Mouse (Mus musculus): ENCODE results near the gene Pacsin3. TPM values are rescaled to one million over a fixed set of nuclear protein-coding genes. Genes with fewer than 3 reads are reported as not detected.

Gene Pacsin3
- polyA plus RNA-seq, 1 experiment from 2014 or later = 25.1 TPM

DNA sequence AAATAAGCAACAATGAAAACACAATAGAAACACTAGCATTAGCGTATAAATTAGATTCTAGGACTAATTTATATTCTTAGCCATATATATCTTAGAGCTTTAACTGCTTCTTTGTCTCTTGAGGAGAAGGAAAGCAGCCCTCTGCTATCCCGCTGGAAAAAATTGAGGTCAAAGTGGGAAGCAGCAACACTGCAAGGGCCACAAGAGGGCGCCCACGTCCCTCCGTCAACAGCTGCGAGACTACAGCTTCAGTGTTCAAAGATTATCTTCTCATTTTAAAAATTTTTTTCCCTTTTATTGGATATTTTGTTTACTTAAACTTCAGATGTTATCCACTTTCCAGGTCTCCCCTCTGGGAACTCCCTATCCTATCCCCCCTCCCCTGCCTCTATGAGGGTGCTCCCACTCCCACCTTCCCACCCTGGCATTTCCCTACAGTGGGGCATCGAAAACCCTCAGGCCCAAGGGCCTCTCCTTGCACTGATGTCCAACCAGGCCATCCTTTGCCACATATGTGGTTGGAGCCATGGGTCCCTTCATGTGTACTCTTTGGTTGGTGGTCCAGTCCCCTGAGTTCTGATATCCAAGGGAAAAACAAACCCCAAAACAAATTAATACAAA lies 30.2 kb downstream of the Pacsin3 start:
- H3K9me3 ChIP-seq (ENCODE audit: control insufficient read depth, low read length) = no peaks in the 10 kb centered on the region
- no peak overlapping the region for H3K27ac ChIP-seq (ENCODE audit: low read depth)
- ATAC-seq (replicated peaks; ENCODE audit: low FRiP score, low TSS enrichment, low read depth) (no peak; the same call in 1 of the 2 replicates), DNase-seq (ENCODE audit: low spot score) (peak; percentile 92)
- H3K4me1 ChIP-seq (replicated peaks; ENCODE audit: control insufficient read depth, insufficient read depth, low read length) = peaks cover 3% of the 10 kb centered on the region; the same call in 1 of the 2 replicates
- no peak overlapping the region for H3K9ac ChIP-seq (ENCODE audit: low read length)
- no peak overlapping the region for H3K4me2 ChIP-seq (ENCODE audit: low read length)
- WGBS = 16% methylated on average over 7 of the region's 7 CpGs
- H3K36me3 ChIP-seq (ENCODE audit: control insufficient read depth, insufficient read depth, low read length) = no peaks in the 10 kb centered on the region
- H3K4me3 ChIP-seq (ENCODE audit: low read depth, low read length) = no peak overlapping the region
- H3K27me3 ChIP-seq (replicated peaks; ENCODE audit: control insufficient read depth, insufficient read depth, low read length) = no peaks in the 10 kb centered on the region

DNA sequence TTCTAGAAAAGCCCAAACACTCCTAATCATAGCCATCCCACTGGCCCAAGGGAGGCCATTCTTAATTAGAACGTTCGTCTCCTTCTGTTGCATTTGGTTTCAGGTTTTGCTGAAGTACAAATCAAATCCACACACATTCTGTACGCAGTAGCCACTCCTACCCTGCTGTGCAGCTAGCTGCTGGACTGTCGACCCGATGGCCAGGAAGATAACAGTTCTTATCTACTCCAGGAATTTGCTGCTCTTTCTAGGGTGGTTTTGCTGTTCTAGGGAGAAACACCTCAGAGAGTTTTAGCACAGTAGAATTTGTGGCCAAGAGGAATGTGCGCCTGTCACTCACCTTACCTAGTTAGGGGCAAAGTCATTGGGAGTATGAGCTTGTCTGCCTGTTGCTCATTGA lies 31.8 kb downstream of the Pacsin3 start:
- Histone ChIP-seq H3K4me2 (ENCODE audit: low read length) (no peak overlapping the region), H3K27ac (ENCODE audit: low read depth) (no peak overlapping the region), H3K36me3 (ENCODE audit: control insufficient read depth, insufficient read depth, low read length) (no peaks in the 10 kb centered on the region), H3K9me3 (ENCODE audit: control insufficient read depth, low read length) (no peaks in the 10 kb centered on the region), H3K27me3 (replicated peaks; ENCODE audit: control insufficient read depth, insufficient read depth, low read length) (no peaks in the 10 kb centered on the region), H3K9ac (ENCODE audit: low read length) (no peak overlapping the region), H3K4me3 (ENCODE audit: low read depth, low read length) (no peak overlapping the region), H3K4me1 (replicated peaks; ENCODE audit: control insufficient read depth, insufficient read depth, low read length) (peaks cover 6% of the 10 kb centered on the region; the same call in 1 of the 2 replicates)
- WGBS = 43% methylated on average over 6 of the region's 6 CpGs
- ATAC-seq (replicated peaks; ENCODE audit: low FRiP score, low TSS enrichment, low read depth) = no peak
- no peak for DNase-seq (ENCODE audit: low spot score)

DNA sequence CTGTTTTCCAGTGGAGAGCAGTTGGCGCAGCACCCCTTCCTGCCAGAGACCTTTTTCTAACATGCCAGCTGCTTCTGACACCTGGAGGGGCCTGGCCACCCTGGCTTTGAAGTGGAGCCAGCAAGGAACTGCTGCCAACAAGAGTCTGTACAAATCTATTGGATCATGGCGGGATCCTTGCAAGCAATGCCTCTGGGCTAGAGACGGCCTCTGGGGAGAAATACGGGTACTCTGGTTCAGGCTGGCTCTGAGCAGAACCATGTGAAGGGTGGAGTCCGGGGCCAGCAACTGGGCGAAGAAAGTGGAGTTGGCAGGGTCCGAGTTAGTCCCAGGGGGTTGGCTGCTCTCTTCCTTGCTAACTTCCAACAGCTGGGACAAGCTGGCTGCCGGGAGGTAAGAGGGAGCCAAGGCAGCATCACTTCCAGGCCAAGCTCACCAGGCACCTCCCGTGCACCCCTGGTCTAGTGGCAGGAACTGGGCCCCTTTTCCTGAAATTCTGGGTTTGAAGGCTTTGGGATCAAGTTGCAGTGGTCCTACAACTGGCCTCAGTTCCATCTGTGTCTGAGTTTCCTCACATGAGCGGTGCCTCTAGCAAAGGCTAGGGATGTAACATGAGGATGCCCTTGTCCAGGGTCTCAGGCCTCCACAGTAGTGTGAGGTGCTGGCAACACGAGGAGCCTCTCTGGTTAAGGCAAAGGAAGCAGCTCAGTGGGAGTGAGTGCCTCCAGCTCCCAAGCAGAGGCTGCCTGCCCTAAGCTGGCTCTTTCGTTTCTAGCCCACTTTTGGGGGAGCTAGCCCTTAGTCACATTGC lies 35.6 kb downstream of the Pacsin3 start:
- Histone ChIP-seq H3K27me3 (replicated peaks; ENCODE audit: control insufficient read depth, insufficient read depth, low read length) (no peaks in the 10 kb centered on the region), H3K4me3 (ENCODE audit: low read depth, low read length) (no peak overlapping the region), H3K36me3 (ENCODE audit: control insufficient read depth, insufficient read depth, low read length) (no peaks in the 10 kb centered on the region), H3K4me2 (ENCODE audit: low read length) (no peak overlapping the region), H3K4me1 (replicated peaks; ENCODE audit: control insufficient read depth, insufficient read depth, low read length) (peaks cover 3% of the 10 kb centered on the region; the same call in 1 of the 2 replicates), H3K9me3 (ENCODE audit: control insufficient read depth, low read length) (no peaks in the 10 kb centered on the region), H3K9ac (ENCODE audit: low read length) (no peak overlapping the region), H3K27ac (ENCODE audit: low read depth) (no peak overlapping the region)
- WGBS = 81% methylated on average over 12 of the region's 12 CpGs
- no peak for DNase-seq (ENCODE audit: low spot score)
- no peak for ATAC-seq (replicated peaks; ENCODE audit: low FRiP score, low TSS enrichment, low read depth)

DNA sequence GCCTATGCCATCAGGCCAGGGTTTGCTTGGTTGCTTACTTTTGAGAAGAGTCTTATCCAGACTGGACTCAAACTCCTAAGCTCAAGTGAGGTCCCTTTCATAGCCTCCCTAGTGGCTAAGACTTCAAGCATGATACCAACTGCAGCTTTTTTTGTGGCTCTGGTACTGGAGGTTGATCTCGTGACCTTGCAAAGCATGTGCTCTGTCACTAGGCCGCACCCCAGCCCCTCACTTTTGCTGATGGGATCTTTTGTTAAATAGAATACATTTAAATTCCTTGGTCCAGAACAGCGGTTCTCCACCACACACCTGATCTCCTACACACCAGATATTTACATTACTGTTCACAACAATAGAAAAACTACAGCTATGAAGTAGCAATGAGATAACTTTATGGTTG lies 38.5 kb downstream of the Pacsin3 start:
- H3K4me3 ChIP-seq (ENCODE audit: low read depth, low read length) = no peak overlapping the region
- peaks cover 3% of the 10 kb centered on the region; the same call in 1 of the 2 replicates for H3K4me1 ChIP-seq (replicated peaks; ENCODE audit: control insufficient read depth, insufficient read depth, low read length)
- no peak for ATAC-seq (replicated peaks; ENCODE audit: low FRiP score, low TSS enrichment, low read depth)
- DNase-seq (ENCODE audit: low spot score) = no peak
- no peak overlapping the region for H3K9ac ChIP-seq (ENCODE audit: low read length)
- 90% methylated on average over 3 of the region's 3 CpGs for WGBS
- H3K36me3 ChIP-seq (ENCODE audit: control insufficient read depth, insufficient read depth, low read length) = no peaks in the 10 kb centered on the region
- H3K4me2 ChIP-seq (ENCODE audit: low read length) = no peak overlapping the region
- no peak overlapping the region for H3K27ac ChIP-seq (ENCODE audit: low read depth)
- H3K27me3 ChIP-seq (replicated peaks; ENCODE audit: control insufficient read depth, insufficient read depth, low read length) = no peaks in the 10 kb centered on the region
- H3K9me3 ChIP-seq (ENCODE audit: control insufficient read depth, low read length) = no peaks in the 10 kb centered on the region

DNA sequence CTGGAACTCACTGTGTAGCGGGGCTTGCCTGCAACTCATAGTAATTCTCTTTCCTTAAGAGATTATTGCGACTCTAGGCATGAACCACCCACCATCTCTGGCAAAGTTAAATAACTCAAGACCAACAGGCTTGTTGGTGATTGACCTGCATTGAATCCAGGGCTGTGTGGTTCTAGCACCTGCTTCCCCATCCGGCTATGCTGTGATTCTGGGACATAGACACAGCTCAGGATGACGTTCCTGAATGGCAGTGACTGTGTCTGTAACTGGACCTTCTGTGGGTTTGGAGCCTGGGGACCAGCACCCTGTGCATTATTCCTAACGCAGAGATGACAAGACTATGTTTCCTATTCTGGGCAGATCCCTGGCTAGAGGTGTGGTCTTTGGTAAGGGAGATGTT lies 40.1 kb downstream of the Pacsin3 start:
- 87% methylated on average over 5 of the region's 5 CpGs for WGBS
- no peak for DNase-seq (ENCODE audit: low spot score)
- Histone ChIP-seq H3K9me3 (ENCODE audit: control insufficient read depth, low read length) (no peaks in the 10 kb centered on the region), H3K9ac (ENCODE audit: low read length) (no peak overlapping the region), H3K36me3 (ENCODE audit: control insufficient read depth, insufficient read depth, low read length) (no peaks in the 10 kb centered on the region), H3K27ac (ENCODE audit: low read depth) (no peak overlapping the region), H3K27me3 (replicated peaks; ENCODE audit: control insufficient read depth, insufficient read depth, low read length) (no peaks in the 10 kb centered on the region), H3K4me3 (ENCODE audit: low read depth, low read length) (no peak overlapping the region), H3K4me2 (ENCODE audit: low read length) (no peak overlapping the region), H3K4me1 (replicated peaks; ENCODE audit: control insufficient read depth, insufficient read depth, low read length) (peaks cover 3% of the 10 kb centered on the region; the same call in 1 of the 2 replicates)
- ATAC-seq (replicated peaks; ENCODE audit: low FRiP score, low TSS enrichment, low read depth) = no peak

DNA sequence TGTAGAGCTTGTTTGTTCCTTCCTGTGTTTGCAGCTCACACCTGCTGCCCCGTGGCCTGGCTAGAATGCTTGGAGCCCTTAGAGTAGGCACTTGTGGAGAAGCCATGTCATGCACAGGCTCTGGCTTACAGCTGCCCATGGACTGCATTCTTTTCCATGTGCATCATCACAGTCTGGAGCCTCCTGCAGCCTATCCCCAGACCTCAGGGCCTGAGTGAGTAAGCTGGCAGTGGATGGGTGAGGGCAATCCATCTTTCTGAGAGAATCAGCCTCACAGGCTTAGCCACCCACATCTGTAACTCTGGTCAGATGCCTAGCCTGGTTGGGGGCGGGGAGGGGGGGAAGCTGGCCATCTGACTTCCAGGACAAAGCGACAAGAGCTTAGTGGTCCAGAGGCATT lies 43.4 kb downstream of the Pacsin3 start:
- WGBS = 42% methylated on average over 3 of the region's 3 CpGs
- no peak overlapping the region for H3K27ac ChIP-seq (ENCODE audit: low read depth)

DNA sequence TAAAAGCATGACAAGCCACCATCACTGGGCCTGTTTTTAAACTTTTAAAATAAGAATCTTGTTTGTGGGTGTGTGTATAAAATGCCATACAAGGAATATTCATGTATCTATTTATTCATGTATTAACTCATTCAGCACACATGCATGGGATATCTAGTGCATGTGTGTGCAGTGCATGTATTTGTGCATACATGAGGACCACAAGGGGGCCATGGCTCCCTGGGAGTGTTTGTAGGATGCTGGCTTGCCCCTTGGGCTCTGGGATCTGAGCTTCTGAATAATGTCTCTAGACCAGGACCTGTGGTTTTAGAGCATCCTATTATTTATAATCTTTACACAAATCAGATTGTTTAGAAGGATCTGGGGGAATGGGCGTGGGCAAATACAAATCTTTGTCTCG lies 45.0 kb downstream of the Pacsin3 start:
- no peaks in the 10 kb centered on the region for H3K4me1 ChIP-seq (replicated peaks; ENCODE audit: control insufficient read depth, insufficient read depth, low read length)
- no peaks in the 10 kb centered on the region for H3K36me3 ChIP-seq (ENCODE audit: control insufficient read depth, insufficient read depth, low read length)
- no peaks in the 10 kb centered on the region for H3K9me3 ChIP-seq (ENCODE audit: control insufficient read depth, low read length)
- H3K27me3 ChIP-seq (replicated peaks; ENCODE audit: control insufficient read depth, insufficient read depth, low read length) = no peaks in the 10 kb centered on the region
- H3K27ac ChIP-seq (ENCODE audit: low read depth) = no peak overlapping the region
- 88% methylated on average over 2 of the region's 2 CpGs for WGBS
- H3K4me3 ChIP-seq (ENCODE audit: low read depth, low read length) = no peak overlapping the region
- no peak for ATAC-seq (replicated peaks; ENCODE audit: low FRiP score, low TSS enrichment, low read depth)
- no peak overlapping the region for H3K4me2 ChIP-seq (ENCODE audit: low read length)
- DNase-seq (ENCODE audit: low spot score) = no peak
- H3K9ac ChIP-seq (ENCODE audit: low read length) = no peak overlapping the region

More for the DNA sequence above, 43.4 kb downstream of the Pacsin3 start:
- Histone ChIP-seq H3K9me3 (ENCODE audit: control insufficient read depth, low read length) (no peaks in the 10 kb centered on the region), H3K4me3 (ENCODE audit: low read depth, low read length) (no peak overlapping the region), H3K4me1 (replicated peaks; ENCODE audit: control insufficient read depth, insufficient read depth, low read length) (no peaks in the 10 kb centered on the region), H3K4me2 (ENCODE audit: low read length) (no peak overlapping the region), H3K9ac (ENCODE audit: low read length) (no peak overlapping the region), H3K27me3 (replicated peaks; ENCODE audit: control insufficient read depth, insufficient read depth, low read length) (no peaks in the 10 kb centered on the region), H3K36me3 (ENCODE audit: control insufficient read depth, insufficient read depth, low read length) (no peaks in the 10 kb centered on the region)
- DNase-seq (ENCODE audit: low spot score) (no peak), ATAC-seq (replicated peaks; ENCODE audit: low FRiP score, low TSS enrichment, low read depth) (peak; percentile 44; the same call in 1 of the 2 replicates)

DNA sequence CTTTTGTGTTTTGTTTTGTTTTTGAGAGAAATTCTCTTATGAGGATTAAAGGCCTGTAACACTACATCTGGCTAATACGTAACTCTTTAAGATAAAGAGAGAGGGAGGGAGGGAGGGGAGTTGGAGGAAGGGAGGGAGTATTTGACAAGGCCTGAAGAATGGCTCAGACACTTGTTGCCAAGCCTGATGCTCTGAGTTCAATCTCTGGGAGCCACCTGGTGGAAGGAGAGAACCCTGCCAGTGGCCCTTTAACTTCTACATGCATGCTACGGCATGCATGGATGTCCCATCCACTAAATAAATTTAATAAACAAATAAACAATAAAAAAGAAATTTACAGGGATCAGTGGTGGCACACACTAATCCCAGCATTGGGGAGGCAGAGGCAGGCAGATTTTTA lies 46.1 kb downstream of the Pacsin3 start:
- Histone ChIP-seq H3K9ac (ENCODE audit: low read length) (no peak overlapping the region), H3K27me3 (replicated peaks; ENCODE audit: control insufficient read depth, insufficient read depth, low read length) (no peaks in the 10 kb centered on the region), H3K27ac (ENCODE audit: low read depth) (no peak overlapping the region), H3K9me3 (ENCODE audit: control insufficient read depth, low read length) (no peaks in the 10 kb centered on the region), H3K4me3 (ENCODE audit: low read depth, low read length) (no peak overlapping the region), H3K36me3 (ENCODE audit: control insufficient read depth, insufficient read depth, low read length) (no peaks in the 10 kb centered on the region), H3K4me1 (replicated peaks; ENCODE audit: control insufficient read depth, insufficient read depth, low read length) (no peaks in the 10 kb centered on the region), H3K4me2 (ENCODE audit: low read length) (no peak overlapping the region)
- ATAC-seq (replicated peaks; ENCODE audit: low FRiP score, low TSS enrichment, low read depth) (no peak), DNase-seq (ENCODE audit: low spot score) (no peak)
- WGBS = 74% methylated on average over 2 of the region's 2 CpGs

All from intestine, embryonic 14.5 days (tissue).